Mouse (Mus musculus) MEL (cell line): ENCODE data around the gene Utrn. TPM values are rescaled to one million over a fixed set of nuclear protein-coding genes. Genes with fewer than 3 reads are reported as not detected.

Experiments used
- DNase-seq: peaks from one replicate; pipeline ENCODE4 v3.0.0; 2011; ENCODE audit warnings: low read depth, low spot score
- H3K27ac ChIP-seq: 2 replicates; pipeline ENCODE4 v1.5.1; 2012; ENCODE audit warnings: low read depth, mild to moderate bottlenecking, control low read depth, low read length, moderate library complexity; ENCODE audit not compliant: control insufficient read depth
- H3K27me3 ChIP-seq, 2 experiments: fragments of 150-350 bp in 1 of 2; sonication (generic) in 1 of 2; 2 replicates each; pipeline ENCODE4 v1.6.1; 2012; ENCODE audit warnings: low read length in 2 of 2, mild to moderate bottlenecking in 2 of 2, improper control_type of control experiment in 1 of 2, moderate library complexity in 1 of 2; ENCODE audit not compliant: insufficient read depth in 2 of 2, control insufficient read depth in 1 of 2
- H3K36me3 ChIP-seq, 2 experiments: 2 replicates each; pipeline ENCODE4 v1.6.1; 2012 to 2014; ENCODE audit warnings: low read length in 2 of 2, improper control_type of control experiment in 1 of 2, inconsistent platforms in 1 of 2, mild to moderate bottlenecking in 1 of 2; ENCODE audit not compliant: insufficient read depth in 2 of 2, control insufficient read depth in 1 of 2
- H3K4me1 ChIP-seq, 2 experiments: fragments of 150-350 bp in 1 of 2; sonication (generic) in 1 of 2; 2 replicates each; pipeline ENCODE4 v1.6.1; 2012; ENCODE audit warnings: low read length in 2 of 2, improper control_type of control experiment in 1 of 2, mild to moderate bottlenecking in 1 of 2; ENCODE audit not compliant: insufficient read depth in 2 of 2, control insufficient read depth in 1 of 2
- H3K4me3 ChIP-seq, 2 experiments: fragments of 150-350 bp in 1 of 2; sonication (generic) in 1 of 2; 2 replicates each; pipeline ENCODE4 v1.5.1; 2012; ENCODE audit warnings: low read depth in 2 of 2, low read length in 2 of 2, mild to moderate bottlenecking in 2 of 2, moderate library complexity in 2 of 2, control low read depth in 1 of 2, improper control_type of control experiment in 1 of 2; ENCODE audit not compliant: control insufficient read depth in 1 of 2, insufficient read depth in 1 of 2
- H3K79me2 ChIP-seq: 2 replicates; pipeline ENCODE4 v1.6.1; 2012; ENCODE audit warnings: mild to moderate bottlenecking, low read length, moderate library complexity; ENCODE audit not compliant: control insufficient read depth, poor library complexity, insufficient read depth
- H3K9ac ChIP-seq: 2 replicates; pipeline ENCODE4 v1.6.1; 2012; ENCODE audit warnings: low read depth, mild to moderate bottlenecking, control low read depth, low read length, moderate library complexity; ENCODE audit not compliant: control insufficient read depth, poor library complexity, severe bottlenecking
- H3K9me3 ChIP-seq: fragments of 150-350 bp; sonication (generic); replicated peaks from 2 replicates; pipeline ENCODE4 v1.6.1; 2012; ENCODE audit warnings: mild to moderate bottlenecking, low read length, improper control_type of control experiment, moderate library complexity; ENCODE audit not compliant: insufficient read depth
- CHD2 ChIP-seq: IDR thresholded peaks from 2 replicates; pipeline ENCODE4 v1.6.1; 2011; ENCODE audit warnings: low read length, improper control_type of control experiment
- CTCF ChIP-seq, 3 experiments: IDR thresholded peaks in 2 of 3; conservative IDR thresholded peaks in 1 of 3; 2 replicates each; pipeline ENCODE4 v1.5.1; 2011 to 2012; ENCODE audit warnings: low read length in 3 of 3, low read depth in 2 of 3, mild to moderate bottlenecking in 2 of 3, improper control_type of control experiment in 1 of 3, inconsistent platforms in 1 of 3, mixed read lengths in 1 of 3, moderate library complexity in 1 of 3; ENCODE audit not compliant: control insufficient read depth in 1 of 3, insufficient read depth in 1 of 3, poor library complexity in 1 of 3, severe bottlenecking in 1 of 3
- E2F4 ChIP-seq: IDR thresholded peaks from 2 replicates; pipeline ENCODE4 v1.6.1; 2011; ENCODE audit warnings: low read depth, low read length, improper control_type of control experiment, borderline replicate concordance
- ELF1 ChIP-seq: IDR thresholded peaks from 2 replicates; pipeline ENCODE4 v1.6.1; 2014; ENCODE audit warnings: low read depth, mild to moderate bottlenecking, inconsistent platforms, low read length, improper control_type of control experiment, moderate library complexity
- EP300 ChIP-seq, 2 experiments: IDR thresholded peaks; 2 replicates each; pipeline ENCODE4 v1.6.1; 2011; ENCODE audit warnings: improper control_type of control experiment in 2 of 2, low read length in 2 of 2, low read depth in 1 of 2, mild to moderate bottlenecking in 1 of 2
- GATA1 ChIP-seq: IDR thresholded peaks from 2 replicates; pipeline ENCODE4 v1.6.1; 2011; ENCODE audit warnings: low read depth, low read length, improper control_type of control experiment
- HCFC1 ChIP-seq: IDR thresholded peaks from 2 replicates; pipeline ENCODE4 v1.6.1; 2012; ENCODE audit warnings: low read depth, mild to moderate bottlenecking, inconsistent platforms, low read length, improper control_type of control experiment, moderate library complexity
- JUND ChIP-seq: IDR thresholded peaks from 2 replicates; pipeline ENCODE4 v1.6.1; 2011; ENCODE audit warnings: low read depth, mild to moderate bottlenecking, improper control_type of control experiment, low read length
- MEF2A ChIP-seq: IDR thresholded peaks from 2 replicates; pipeline ENCODE4 v1.6.1; 2014; ENCODE audit warnings: low read depth, mild to moderate bottlenecking, inconsistent platforms, low read length, improper control_type of control experiment; ENCODE audit not compliant: poor library complexity, insufficient replicate concordance, severe bottlenecking; ENCODE audit errors: extremely low read depth
- MXI1 ChIP-seq: IDR thresholded peaks from 2 replicates; pipeline ENCODE4 v1.6.1; 2011; ENCODE audit warnings: mild to moderate bottlenecking, low read depth, low read length, improper control_type of control experiment
- MYB ChIP-seq: IDR thresholded peaks from 2 replicates; pipeline ENCODE4 v1.6.1; 2011; ENCODE audit warnings: mild to moderate bottlenecking, low read depth, low read length, improper control_type of control experiment
- MYC ChIP-seq: IDR thresholded peaks from 2 replicates; pipeline ENCODE4 v1.6.1; 2011; ENCODE audit warnings: low read depth, mild to moderate bottlenecking, low read length, improper control_type of control experiment, moderate library complexity
- NRF1 ChIP-seq: IDR thresholded peaks from 2 replicates; pipeline ENCODE4 v1.6.1; 2014; ENCODE audit warnings: low read depth, mild to moderate bottlenecking, inconsistent platforms, low read length, improper control_type of control experiment, moderate library complexity; ENCODE audit not compliant: poor library complexity, insufficient read depth, severe bottlenecking
- POLR2A ChIP-seq, 2 experiments: IDR thresholded peaks; 2 replicates each; pipeline ENCODE4 v1.6.1; 2011 to 2012; ENCODE audit warnings: low read length in 2 of 2, mild to moderate bottlenecking in 2 of 2, control low read depth in 1 of 2, improper control_type of control experiment in 1 of 2, low read depth in 1 of 2, moderate library complexity in 1 of 2; ENCODE audit not compliant: control insufficient read depth in 1 of 2, insufficient read depth in 1 of 2, poor library complexity in 1 of 2
- POLR2AphosphoS5 ChIP-seq: IDR thresholded peaks from 2 replicates; pipeline ENCODE4 v1.6.1; 2012; ENCODE audit warnings: low read depth, borderline replicate concordance, mild to moderate bottlenecking, inconsistent platforms, low read length, moderate library complexity, mixed read lengths
- RAD21 ChIP-seq: IDR thresholded peaks from 2 replicates; pipeline ENCODE4 v1.6.1; 2011; ENCODE audit warnings: mild to moderate bottlenecking, low read depth, low read length, improper control_type of control experiment
- RCOR1 ChIP-seq: IDR thresholded peaks from 2 replicates; pipeline ENCODE4 v1.6.1; 2012; ENCODE audit warnings: low read depth, mild to moderate bottlenecking, inconsistent platforms, low read length, improper control_type of control experiment
- SMC3 ChIP-seq: IDR thresholded peaks from 2 replicates; pipeline ENCODE4 v1.6.1; 2011; ENCODE audit warnings: low read depth, low read length, improper control_type of control experiment
- TAL1 ChIP-seq: IDR thresholded peaks from 2 replicates; pipeline ENCODE4 v1.6.1; 2012; ENCODE audit warnings: mild to moderate bottlenecking, inconsistent platforms, low read length, moderate library complexity, mixed read lengths
- ZC3H11A ChIP-seq: IDR thresholded peaks from 2 replicates; pipeline ENCODE4 v1.6.1; 2012; ENCODE audit warnings: low read depth, mild to moderate bottlenecking, inconsistent platforms, low read length, improper control_type of control experiment
- ZKSCAN1 ChIP-seq: IDR thresholded peaks from 2 replicates; pipeline ENCODE4 v1.6.1; 2012; ENCODE audit warnings: low read depth, mild to moderate bottlenecking, inconsistent platforms, low read length, improper control_type of control experiment, moderate library complexity
- polyA plus RNA-seq, 2 experiments: library from polyadenylated mRNA; stranded (reverse) in 1 of 2; unstranded in 1 of 2; fragments of >175 nt in 1 of 2; fragments of >200 nt in 1 of 2; gene quantifications; 2 replicates each; pipeline versions ENCODE4 v1.2.1 to v1.2.4; 2012; ENCODE audit warnings: low replicate concordance in 2 of 2, low read depth in 1 of 2; ENCODE audit not compliant: insufficient read length in 2 of 2, insufficient read depth in 1 of 2, missing spikeins in 1 of 2
- total RNA-seq: library from RNA; depleted of rRNA; stranded (reverse); fragments of 300-350 nt; gene quantifications from 2 replicates; pipeline ENCODE4 v1.2.3, GENCODE M21; 2012

The Utrn gene
- total and polyA plus RNA-seq, 3 experiments = 2.3 to 4.3 TPM; not detected in 1

DNA sequence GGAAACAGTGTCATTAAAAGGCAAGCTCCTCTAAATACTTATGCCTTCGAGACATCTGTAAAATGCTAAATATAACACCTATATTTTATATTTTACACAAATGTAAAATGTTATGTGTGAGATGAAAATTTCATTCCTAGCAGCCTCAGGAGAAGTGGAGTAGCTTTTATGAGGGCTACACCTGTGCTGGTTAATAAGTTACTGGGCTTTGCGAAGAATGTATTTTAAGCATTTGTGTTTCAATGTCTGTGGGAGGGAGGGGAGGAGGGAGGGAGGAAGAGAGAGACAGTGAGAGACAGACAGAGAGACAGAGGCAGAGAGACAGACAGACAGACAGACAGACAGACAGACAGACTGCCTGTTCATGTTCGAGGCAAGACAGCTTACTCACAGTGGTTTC lies 380.6 kb downstream of the Utrn start:
- Histone ChIP-seq H3K4me3 (no peak overlapping the region), H3K9ac (no peak overlapping the region), H3K36me3 (peaks cover 0 to 10% of the 10 kb centered on the region in 2 experiments; a peak in 2 of 4 replicates), H3K27me3 (no peaks in the 10 kb centered on the region)
- TF ChIP-seq MYC = no peak
- no peak for TF ChIP-seq TAL1
- no peak for TF ChIP-seq EP300 (IDR thresholded peaks at IDR 0.05; ENCODE audit: low read depth in 1 of 2, low read length in 2 of 2)
- no peak for TF ChIP-seq GATA1
- TF ChIP-seq MEF2A = no peak
- no peak for TF ChIP-seq ZKSCAN1
- TF ChIP-seq SMC3 = no peak
- TF ChIP-seq RAD21 = no peak
- no peak for TF ChIP-seq POLR2A (IDR thresholded peaks at IDR 0.05; ENCODE audit: control insufficient read depth in 1 of 2, insufficient read depth in 1 of 2, low read depth in 1 of 2, low read length in 2 of 2, poor library complexity in 1 of 2)
- no peak for TF ChIP-seq POLR2AphosphoS5
- TF ChIP-seq MYB = no peak
- TF ChIP-seq ZC3H11A = no peak
- no peak for TF ChIP-seq E2F4
- no peak for TF ChIP-seq HCFC1
- TF ChIP-seq CHD2 = no peak
- TF ChIP-seq NRF1 = no peak
- TF ChIP-seq RCOR1 = no peak
- TF ChIP-seq MXI1 = no peak
- no peak for TF ChIP-seq ELF1
- TF ChIP-seq CTCF (IDR thresholded peaks at IDR 0.05 in 2 of 3, conservative IDR thresholded peaks at IDR 0.05 in 1 of 3; ENCODE audit: control insufficient read depth in 1 of 3, insufficient read depth in 1 of 3, low read depth in 2 of 3, low read length in 3 of 3, poor library complexity in 1 of 3, severe bottlenecking in 1 of 3) = no peak
- TF ChIP-seq, all 39 proteins: peak for 0
- DNase-seq = no peak
- Histone ChIP-seq H3K9me3 (no peaks in the 10 kb centered on the region), H3K27ac (no peak overlapping the region), H3K79me2 (no peaks in the 10 kb centered on the region), H3K4me1 (peaks cover 0 to 9% of the 10 kb centered on the region in 2 experiments; a peak in 2 of 4 replicates)

GRCm38 (mm10) chr10:12488117-12488516 lies 381.0 kb downstream of the Utrn start:
- no peak overlapping the region for H3K4me3 ChIP-seq
- TF ChIP-seq JUND = no peak
- H3K36me3 ChIP-seq = peaks cover 0 to 10% of the 10 kb centered on the region in 2 experiments; a peak in 2 of 4 replicates
- H3K9me3 ChIP-seq = no peaks in the 10 kb centered on the region
- H3K4me1 ChIP-seq = peaks cover 0 to 9% of the 10 kb centered on the region in 2 experiments; a peak in 2 of 4 replicates
- no peaks in the 10 kb centered on the region for H3K79me2 ChIP-seq
- no peak overlapping the region for H3K27ac ChIP-seq
- no peak for DNase-seq
- no peak overlapping the region for H3K9ac ChIP-seq
- no peaks in the 10 kb centered on the region for H3K27me3 ChIP-seq
